Mouse (Mus musculus) stomach, adult 2 months (tissue): ENCODE measurements around the gene Agr2. TPM values are rescaled to one million over a fixed set of nuclear protein-coding genes. Genes with fewer than 3 reads are reported as not detected.

ENCODE experiments used
- polyA plus RNA-seq: library from polyadenylated mRNA; depleted of rRNA; stranded (reverse); fragments of >200 nt; gene quantifications from 2 replicates; pipeline ENCODE4 v1.2.3, GENCODE M21; 2012; rRNA removed

Agr2 gene
- 252 and 270 TPM in 2 replicates for polyA plus RNA-seq

DNA sequence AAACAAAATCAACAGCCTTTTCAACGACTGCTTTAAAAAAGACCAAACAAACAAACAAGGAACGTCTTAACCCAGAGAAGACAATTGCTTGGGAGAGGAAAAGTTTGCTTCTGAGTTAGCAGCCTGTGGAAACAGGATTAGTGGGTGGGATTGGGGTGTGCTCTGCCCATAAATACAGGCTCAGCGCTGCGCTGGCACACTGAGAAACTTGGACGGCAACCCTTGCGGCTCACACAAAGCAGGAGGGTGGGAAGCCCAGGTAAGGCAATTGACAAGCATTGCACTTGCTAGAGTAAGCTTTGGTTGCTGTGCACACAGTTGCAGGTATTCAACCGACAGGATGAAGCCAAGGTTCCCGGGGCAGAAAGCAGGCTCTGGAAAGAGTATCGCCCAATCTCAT lies at the start of gene Agr2:
TSS of gene Agr2 (plus strand) at position 197 of the 400 bp plus-strand sequence.

DNA sequence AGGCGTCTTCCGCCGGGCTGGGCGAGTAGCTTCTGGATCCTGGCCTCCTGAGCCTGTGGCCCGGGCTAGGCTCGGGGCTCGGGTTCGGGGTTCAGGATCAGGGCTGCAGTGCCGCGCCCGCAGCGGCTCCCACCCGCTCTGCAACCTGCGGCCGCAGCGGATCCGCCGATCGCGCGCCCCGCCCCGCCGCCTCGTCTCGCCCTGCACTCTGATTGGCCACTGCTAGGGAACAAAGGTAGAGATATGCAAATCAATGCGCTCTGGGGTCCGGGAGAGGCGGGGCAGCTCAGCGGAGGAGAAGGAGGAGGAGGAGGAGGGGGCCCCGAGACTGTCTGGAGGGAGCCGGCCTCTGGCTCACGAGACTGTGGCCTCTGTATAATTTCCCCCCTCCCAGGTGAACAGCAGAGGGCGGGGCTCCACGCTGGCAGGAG lies 49.7 kb downstream of the Agr2 start, which contains the start of gene Tspan13:
TSS of gene Tspan13 (minus strand) at position 153 of the 431 bp plus-strand sequence.

Other genes starting within 250 kb of the Agr2 start
- not detected in 2 replicates for gene Agr3, start 67.3 kb upstream of the Agr2 start, polyA plus RNA-seq
- gene Tspan13, start 49.6 kb downstream of the Agr2 start, polyA plus RNA-seq, result 225 and 530 TPM in 2 replicates
- 2.0 and 2.7 TPM in 2 replicates for gene Ankmy2, start 164.2 kb downstream of the Agr2 start, polyA plus RNA-seq
- 2.5 and 3.2 TPM in 2 replicates for gene Bzw2, start 165.2 kb downstream of the Agr2 start, polyA plus RNA-seq